23 mouse cellular contexts compared by ENCODE assay signal in genomic region chr3:92715122-92715521, GRCm38 (mm10). TPM values are rescaled to one million over a fixed set of nuclear protein-coding genes. Genes with fewer than 3 reads are reported as not detected.
DNase-seq lines count a peak whose midpoint lies in the region; ATAC-seq and TF ChIP-seq lines count a peak whose summit lies in the region.
"Had no signal": no experiment of that assay in that cellular context is flagged by ENCODE, and none has a peak within 500 bp of the region (broad histone marks: within the 10 kb centered on the region; RNA-seq: fewer than 3 reads in every experiment).

No protein-coding gene starts in this region.

- no peak overlapping the region for H3K4me2 ChIP-seq in kidney, postnatal 0 days (ENCODE audit: low read length)
- H3K4me2 ChIP-seq: forebrain, embryonic 12.5 days; kidney, embryonic 15.5 days; liver, embryonic 15.5 days; neural tube, embryonic 12.5 days had no signal

- in situ Hi-C loops in Patski (cut with MboI; ENCODE audit: low pct_unique_long_range_greater_than_20kb) = no loop called here

- no peak overlapping the region for H3K9ac ChIP-seq in kidney, postnatal 0 days (ENCODE audit: low read depth, low read length)
- H3K9ac ChIP-seq: forebrain, embryonic 12.5 days; kidney, embryonic 15.5 days; liver, embryonic 15.5 days; neural tube, embryonic 12.5 days had no signal

- no peaks in the 10 kb centered on the region for H3K4me1 ChIP-seq in kidney, postnatal 0 days (replicated peaks; ENCODE audit: insufficient read depth, low read length)
- H3K4me1 ChIP-seq: forebrain, embryonic 12.5 days; kidney, embryonic 15.5 days; liver, embryonic 15.5 days; neural tube, embryonic 12.5 days had no signal

- H3K27me3 ChIP-seq in kidney, postnatal 0 days (ENCODE audit: insufficient read depth, low read length) = no peaks in the 10 kb centered on the region
- peaks cover 4% of the 10 kb centered on the region for H3K27me3 ChIP-seq in Patski
- H3K27me3 ChIP-seq: forebrain, embryonic 12.5 days; kidney, embryonic 15.5 days; liver, embryonic 15.5 days; neural tube, embryonic 12.5 days had no signal

- TF ChIP-seq CTCF in kidney, postnatal 0 days (IDR thresholded peaks at IDR 0.05; ENCODE audit: low read depth) = peak; percentile 42; the same call in 1 of the 2 replicates
- peak; percentile 15 for TF ChIP-seq CTCF in Patski (IDR thresholded peaks at IDR 0.05)

- no peak overlapping the region for H3K27ac ChIP-seq in kidney, postnatal 0 days
- H3K27ac ChIP-seq: forebrain, embryonic 12.5 days; kidney, embryonic 15.5 days; liver, embryonic 15.5 days; neural tube, embryonic 12.5 days had no signal

- no peaks in the 10 kb centered on the region for H3K9me3 ChIP-seq in kidney, postnatal 0 days (replicated peaks; ENCODE audit: low read length)
- H3K9me3 ChIP-seq: forebrain, embryonic 12.5 days; kidney, embryonic 15.5 days; liver, embryonic 15.5 days; neural tube, embryonic 12.5 days had no signal

- H3K36me3 ChIP-seq in kidney, postnatal 0 days (ENCODE audit: insufficient read depth, low read length) = no peaks in the 10 kb centered on the region
- H3K36me3 ChIP-seq: forebrain, embryonic 12.5 days; kidney, embryonic 15.5 days; liver, embryonic 15.5 days; neural tube, embryonic 12.5 days had no signal

- peak; percentile 3 for DNase-seq in embryo, embryonic 10.5 days (ENCODE audit: low spot score)
- no peak for DNase-seq in embryo, embryonic 9.5 days (ENCODE audit: extremely low spot score)
- no peak for DNase-seq in kidney, postnatal 0 days (ENCODE audit: low spot score)
- DNase-seq in kidney, adult 11 months = no peak
- DNase-seq in 3T3-L1 (ENCODE audit: low read depth, low spot score) = peak; percentile 59
- DNase-seq in Patski (ENCODE audit: low read depth, low spot score) = no peak
- DNase-seq in left cerebral cortex, adult 11 months (ENCODE audit: low spot score) = no peak
- DNase-seq in adrenal gland, adult (ENCODE audit: inconsistent age in 2 of 2, low spot score in 1 of 2) = no peak
- DNase-seq: adrenal gland, postnatal 36 days; cerebellum, adult 18-20 months; cerebellum, postnatal 25 days; gastrocnemius, postnatal 14 days; heart, adult 18-20 months; heart, postnatal 4 days; thymus, postnatal 4 days had no signal

- POLR2A ChIA-PET in Patski (lab: Charles Lee) = no interaction called here

- no peak overlapping the region for H3K4me3 ChIP-seq in kidney, postnatal 0 days (replicated peaks; ENCODE audit: low read depth, low read length)
- H3K4me3 ChIP-seq: forebrain, embryonic 12.5 days; kidney, embryonic 15.5 days; liver, embryonic 15.5 days; neural tube, embryonic 12.5 days had no signal

- ATAC-seq in kidney, postnatal 0 days (replicated peaks; ENCODE audit: low FRiP score, low read depth) = no peak
- peak; percentile 57 for ATAC-seq in Patski
- ATAC-seq: hindbrain, embryonic 16.5 days had no signal

- CTCF ChIA-PET in Patski (lab: Charles Lee) = interaction anchor here (1.1 to 1.4 kb wide), 2 partner anchors 11 to 14 kb away, joined by 3 read pairs; no protein-coding TSS in a partner anchor

RNA-seq across cellular contexts. Expression of gene Lce1f, which starts 5.0 kb away (rescaled TPM):
- not detected in 2 replicates for polyA plus RNA-seq in kidney, postnatal 0 days (2015; fragmentation: Nextera tagmentation; extraction: Ambion mirVana)
- polyA plus RNA-seq in Patski (2021) = not detected
- polyA plus RNA-seq: embryonic facial prominence, embryonic 11.5 days; forebrain, embryonic 12.5 days; heart, embryonic 14.5 days; hindbrain, embryonic 16.5 days; kidney, embryonic 15.5 days; limb, embryonic 14.5 days; liver, embryonic 15.5 days; neural tube, embryonic 12.5 days had no signal

RNA-seq across cellular contexts. Expression of gene Lce1e, which starts 6.2 kb away (rescaled TPM):
- polyA plus RNA-seq in kidney, postnatal 0 days (2015; fragmentation: Nextera tagmentation; extraction: Ambion mirVana) = not detected in 2 replicates
- not detected for polyA plus RNA-seq in Patski (2021)
- polyA plus RNA-seq: embryonic facial prominence, embryonic 11.5 days; forebrain, embryonic 12.5 days; heart, embryonic 14.5 days; hindbrain, embryonic 16.5 days; kidney, embryonic 15.5 days; limb, embryonic 14.5 days; liver, embryonic 15.5 days; neural tube, embryonic 12.5 days had no signal

RNA-seq across cellular contexts. Expression of gene Gm38119, which starts 23.8 kb away (rescaled TPM):
- polyA plus RNA-seq in kidney, postnatal 0 days (2015; fragmentation: Nextera tagmentation; extraction: Ambion mirVana) = not detected in 2 replicates
- polyA plus RNA-seq in Patski (2021) = not detected
- polyA plus RNA-seq: embryonic facial prominence, embryonic 11.5 days; forebrain, embryonic 12.5 days; heart, embryonic 14.5 days; hindbrain, embryonic 16.5 days; kidney, embryonic 15.5 days; limb, embryonic 14.5 days; liver, embryonic 15.5 days; neural tube, embryonic 12.5 days had no signal

RNA-seq across cellular contexts. Expression of gene Lce1d, which starts 28.1 kb away (rescaled TPM):
- not detected in 2 replicates for polyA plus RNA-seq in kidney, postnatal 0 days (2015; fragmentation: Nextera tagmentation; extraction: Ambion mirVana)
- polyA plus RNA-seq in Patski (2021) = not detected
- polyA plus RNA-seq: embryonic facial prominence, embryonic 11.5 days; forebrain, embryonic 12.5 days; heart, embryonic 14.5 days; hindbrain, embryonic 16.5 days; kidney, embryonic 15.5 days; limb, embryonic 14.5 days; liver, embryonic 15.5 days; neural tube, embryonic 12.5 days had no signal

RNA-seq across cellular contexts. Expression of gene Lce1c, which starts 36.1 kb away (rescaled TPM):
- polyA plus RNA-seq in kidney, postnatal 0 days (2015; fragmentation: Nextera tagmentation; extraction: Ambion mirVana) = not detected in 2 replicates
- not detected for polyA plus RNA-seq in Patski (2021)
- polyA plus RNA-seq: embryonic facial prominence, embryonic 11.5 days; forebrain, embryonic 12.5 days; heart, embryonic 14.5 days; hindbrain, embryonic 16.5 days; kidney, embryonic 15.5 days; limb, embryonic 14.5 days; liver, embryonic 15.5 days; neural tube, embryonic 12.5 days had no signal

Comparison
In these comparisons a context has a peak if more than half of its experiments do, and no peak if none do; other contexts are left out.
1. DNase-seq: peak in embryo, embryonic 10.5 days (single experiment) and 3T3-L1 (single experiment); none in embryo, embryonic 9.5 days (single experiment), kidney, postnatal 0 days (single experiment), kidney, adult 11 months (single experiment), Patski (single experiment), left cerebral cortex, adult 11 months (single experiment) and adrenal gland, adult (0 of 2).